Mouse (Mus musculus): ENCODE measurements around the gene Chst10. TPM values are rescaled to one million over a fixed set of nuclear protein-coding genes. Genes with fewer than 3 reads are reported as not detected.

The Chst10 gene
- total and polyA plus RNA-seq, 3 experiments: 5.1 to 9.5 (median 7.3) TPM

DNA sequence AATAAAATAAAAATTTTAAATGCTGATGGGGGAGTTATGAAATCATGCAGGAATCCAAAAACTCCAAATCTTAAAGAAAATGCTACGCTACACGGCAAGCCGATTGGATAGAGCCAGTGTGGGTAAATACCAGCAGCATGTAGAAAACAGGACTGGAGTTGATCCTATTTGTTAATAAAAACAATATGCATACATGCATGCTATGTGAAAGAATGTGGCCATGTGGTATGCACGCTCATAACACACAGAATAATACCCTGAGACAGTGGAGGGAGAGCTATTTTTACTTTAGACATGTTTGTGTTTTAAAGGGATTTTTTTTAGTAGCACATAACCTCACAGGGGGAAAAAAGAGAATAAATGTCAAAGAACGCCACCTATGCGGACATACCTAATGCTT lies 9.2 kb downstream of the Chst10 start:
- H3K4me3 ChIP-seq (replicated peaks in 1 of 3; ENCODE audit: low read depth in 2 of 3, low read length in 2 of 3, poor library complexity in 1 of 3): no peak overlapping the region
- no peaks in the 10 kb centered on the region for H3K79me2 ChIP-seq (replicated peaks; ENCODE audit: control insufficient read depth, extremely low read depth, insufficient read depth, poor library complexity, severe bottlenecking)
- H3K36me3 ChIP-seq (replicated peaks in 1 of 2; ENCODE audit: control insufficient read depth in 1 of 2, insufficient read depth in 1 of 2, low read length in 1 of 2): peaks cover 3 to 47% of the 10 kb centered on the region in 2 experiments
- H3K27ac ChIP-seq (ENCODE audit: insufficient read depth, low read depth): no peak overlapping the region
- no peaks in the 10 kb centered on the region for H3K27me3 ChIP-seq (replicated peaks)
- DNase-seq (ENCODE audit: extremely low read depth): no peak
- dilution Hi-C loops (cut with MboI; ENCODE audit: extremely low pct_ligation_motif_present, extremely low pct_unique_long_range_greater_than_20kb, low sequenced_read_pairs) (no loop called here), in situ Hi-C loops (cut with MboI; ENCODE audit: low pct_ligation_motif_present, low pct_unique_long_range_greater_than_20kb, low sequenced_read_pairs) (no loop called here)
- H3K4me2 ChIP-seq (ENCODE audit: insufficient read depth, low read depth, poor library complexity, severe bottlenecking): no peak overlapping the region
- H3K4me1 ChIP-seq (ENCODE audit: control insufficient read depth in 1 of 2, insufficient read depth in 2 of 2): peaks cover 5 to 13% of the 10 kb centered on the region in 2 experiments; a peak in 3 of 4 replicates
- TF ChIP-seq CTCF (conservative IDR thresholded peaks at IDR 0.05 in 1 of 2, IDR thresholded peaks at IDR 0.05 in 1 of 2; ENCODE audit: low read depth in 2 of 2, low read length in 2 of 2): no peak
- TF ChIP-seq SMC3 (IDR thresholded peaks at IDR 0.05; ENCODE audit: low read depth, low read length): no peak
- no peak for TF ChIP-seq PAX5 (IDR thresholded peaks at IDR 0.05; ENCODE audit: low read length)
- TF ChIP-seq POLR2A (IDR thresholded peaks at IDR 0.05; ENCODE audit: low read depth, low read length): no peak
- TF ChIP-seq USF2 (conservative IDR thresholded peaks at IDR 0.05; ENCODE audit: low read depth, low read length): no peak
- TF ChIP-seq ZC3H11A (IDR thresholded peaks at IDR 0.05; ENCODE audit: low read depth, low read length): no peak
- TF ChIP-seq ZKSCAN1 (IDR thresholded peaks at IDR 0.05; ENCODE audit: borderline replicate concordance, low read depth, low read length): no peak
- no peak for TF ChIP-seq RCOR1 (conservative IDR thresholded peaks at IDR 0.05; ENCODE audit: low read depth, low read length)
- TF ChIP-seq ZNF384 (IDR thresholded peaks at IDR 0.05; ENCODE audit: low read depth, low read length): no peak
- TF ChIP-seq NELFE (IDR thresholded peaks at IDR 0.05; ENCODE audit: low read depth, low read length): no peak
- no peak for TF ChIP-seq GABPA (IDR thresholded peaks at IDR 0.05; ENCODE audit: insufficient replicate concordance, low read depth, low read length)
- no peak for TF ChIP-seq UBTF (IDR thresholded peaks at IDR 0.05; ENCODE audit: low read depth, low read length)
- TF ChIP-seq ETS1 (conservative IDR thresholded peaks at IDR 0.05; ENCODE audit: low read depth, low read length): no peak
- H3K9me3 ChIP-seq (replicated peaks; ENCODE audit: low read length): no peaks in the 10 kb centered on the region
- no peak overlapping the region for H3K9ac ChIP-seq (ENCODE audit: insufficient read depth, low read depth)

DNA sequence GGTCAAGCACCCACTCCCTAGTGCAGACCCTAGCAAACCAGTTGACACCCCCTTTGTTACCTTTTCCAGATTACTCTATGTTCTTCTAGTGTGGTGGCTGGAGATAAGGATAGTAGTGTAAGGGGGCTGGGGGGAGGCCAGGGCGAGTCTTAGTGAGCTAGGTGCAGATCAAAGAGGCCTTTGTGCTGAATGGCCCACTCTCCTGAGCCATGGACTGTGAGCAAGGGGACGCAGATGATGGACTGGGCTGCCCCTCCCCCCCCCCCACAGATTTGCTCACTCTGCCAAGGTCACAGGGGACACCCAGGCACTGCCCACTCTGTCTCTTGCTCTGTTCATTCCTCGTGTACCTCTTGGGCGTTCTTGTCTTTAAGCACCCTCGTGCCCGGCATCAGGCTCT lies 10.9 kb downstream of the Chst10 start:
- in situ Hi-C loops (cut with MboI; ENCODE audit: low pct_ligation_motif_present, low pct_unique_long_range_greater_than_20kb, low sequenced_read_pairs) (no loop called here), dilution Hi-C loops (cut with MboI; ENCODE audit: extremely low pct_ligation_motif_present, extremely low pct_unique_long_range_greater_than_20kb, low sequenced_read_pairs) (no loop called here)
- Histone ChIP-seq H3K79me2 (replicated peaks; ENCODE audit: control insufficient read depth, extremely low read depth, insufficient read depth, poor library complexity, severe bottlenecking) (no peaks in the 10 kb centered on the region), H3K9me3 (replicated peaks; ENCODE audit: low read length) (no peaks in the 10 kb centered on the region), H3K27me3 (replicated peaks) (no peaks in the 10 kb centered on the region), H3K36me3 (replicated peaks in 1 of 2; ENCODE audit: control insufficient read depth in 1 of 2, insufficient read depth in 1 of 2, low read length in 1 of 2) (peaks cover 3 to 47% of the 10 kb centered on the region in 2 experiments), H3K4me3 (replicated peaks in 1 of 3; ENCODE audit: low read depth in 2 of 3, low read length in 2 of 3, poor library complexity in 1 of 3) (no peak overlapping the region), H3K27ac (ENCODE audit: insufficient read depth, low read depth) (no peak overlapping the region), H3K9ac (ENCODE audit: insufficient read depth, low read depth) (no peak overlapping the region), H3K4me2 (ENCODE audit: insufficient read depth, low read depth, poor library complexity, severe bottlenecking) (no peak overlapping the region), H3K4me1 (ENCODE audit: control insufficient read depth in 1 of 2, insufficient read depth in 2 of 2) (peaks cover 5 to 13% of the 10 kb centered on the region in 2 experiments; a peak in 3 of 4 replicates)
- no peak for DNase-seq (ENCODE audit: extremely low read depth)
- no peak for TF ChIP-seq E2F4 (IDR thresholded peaks at IDR 0.05; ENCODE audit: insufficient replicate concordance, low read depth, low read length)

DNA sequence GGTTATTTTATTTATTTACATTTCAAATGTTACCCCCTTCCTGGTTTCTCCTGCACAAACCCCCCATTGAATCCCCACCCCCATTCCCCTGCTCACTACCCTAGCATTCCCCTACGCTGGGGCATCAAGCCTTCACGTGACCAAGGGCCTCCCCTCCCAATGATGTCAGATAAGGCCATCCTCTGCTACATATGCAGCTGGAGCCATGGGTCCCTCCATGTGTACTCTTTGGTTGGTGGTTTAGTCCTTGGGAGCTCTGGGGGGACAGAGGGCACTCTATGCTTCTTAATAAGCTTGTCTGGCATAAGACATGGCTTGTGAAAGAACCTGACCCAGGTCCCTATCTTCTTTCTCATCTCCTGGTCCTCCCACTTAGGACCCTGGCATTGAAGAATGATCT lies 11.4 kb downstream of the Chst10 start:
- Histone ChIP-seq H3K4me1 (ENCODE audit: control insufficient read depth in 1 of 2, insufficient read depth in 2 of 2) (peaks cover 5 to 13% of the 10 kb centered on the region in 2 experiments; a peak in 3 of 4 replicates), H3K27me3 (replicated peaks) (no peaks in the 10 kb centered on the region), H3K9ac (ENCODE audit: insufficient read depth, low read depth) (no peak overlapping the region), H3K4me3 (replicated peaks in 1 of 3; ENCODE audit: low read depth in 2 of 3, low read length in 2 of 3, poor library complexity in 1 of 3) (no peak overlapping the region), H3K27ac (ENCODE audit: insufficient read depth, low read depth) (no peak overlapping the region), H3K9me3 (replicated peaks; ENCODE audit: low read length) (no peaks in the 10 kb centered on the region), H3K79me2 (replicated peaks; ENCODE audit: control insufficient read depth, extremely low read depth, insufficient read depth, poor library complexity, severe bottlenecking) (no peaks in the 10 kb centered on the region), H3K36me3 (replicated peaks in 1 of 2; ENCODE audit: control insufficient read depth in 1 of 2, insufficient read depth in 1 of 2, low read length in 1 of 2) (peaks cover 3 to 43% of the 10 kb centered on the region in 2 experiments), H3K4me2 (ENCODE audit: insufficient read depth, low read depth, poor library complexity, severe bottlenecking) (no peak overlapping the region)
- in situ Hi-C loops (cut with MboI; ENCODE audit: low pct_ligation_motif_present, low pct_unique_long_range_greater_than_20kb, low sequenced_read_pairs) (no loop called here), dilution Hi-C loops (cut with MboI; ENCODE audit: extremely low pct_ligation_motif_present, extremely low pct_unique_long_range_greater_than_20kb, low sequenced_read_pairs) (no loop called here)
- no peak for TF ChIP-seq PAX5 (IDR thresholded peaks at IDR 0.05; ENCODE audit: low read length)
- no peak for TF ChIP-seq CHD2 (IDR thresholded peaks at IDR 0.05; ENCODE audit: low read length)
- no peak for TF ChIP-seq GABPA (IDR thresholded peaks at IDR 0.05; ENCODE audit: insufficient replicate concordance, low read depth, low read length)
- no peak for TF ChIP-seq E2F4 (IDR thresholded peaks at IDR 0.05; ENCODE audit: insufficient replicate concordance, low read depth, low read length)
- no peak for TF ChIP-seq MEF2A (IDR thresholded peaks at IDR 0.05; ENCODE audit: borderline replicate concordance, low read depth, low read length)
- TF ChIP-seq UBTF (IDR thresholded peaks at IDR 0.05; ENCODE audit: low read depth, low read length): no peak
- TF ChIP-seq HCFC1 (IDR thresholded peaks at IDR 0.05; ENCODE audit: low read depth, low read length): no peak
- no peak for TF ChIP-seq CTCF (conservative IDR thresholded peaks at IDR 0.05 in 1 of 2, IDR thresholded peaks at IDR 0.05 in 1 of 2; ENCODE audit: low read depth in 2 of 2, low read length in 2 of 2)
- no peak for TF ChIP-seq MAZ (IDR thresholded peaks at IDR 0.05; ENCODE audit: low read depth, low read length)
- TF ChIP-seq TCF12 (IDR thresholded peaks at IDR 0.05; ENCODE audit: low read depth, low read length): no peak
- no peak for TF ChIP-seq SIN3A (IDR thresholded peaks at IDR 0.05; ENCODE audit: low read length)
- TF ChIP-seq MAX (IDR thresholded peaks at IDR 0.05; ENCODE audit: low read length): no peak
- TF ChIP-seq USF2 (conservative IDR thresholded peaks at IDR 0.05; ENCODE audit: low read depth, low read length): no peak
- no peak for TF ChIP-seq IRF4 (IDR thresholded peaks at IDR 0.05; ENCODE audit: low read depth, low read length)
- TF ChIP-seq NRF1 (IDR thresholded peaks at IDR 0.05; ENCODE audit: low read depth, low read length): no peak
- TF ChIP-seq JUN (IDR thresholded peaks at IDR 0.05; ENCODE audit: insufficient read depth, low read depth, low read length): no peak
- no peak for TF ChIP-seq POLR2A (IDR thresholded peaks at IDR 0.05; ENCODE audit: low read depth, low read length)
- TF ChIP-seq USF1 (IDR thresholded peaks at IDR 0.05; ENCODE audit: low read depth, low read length): no peak
- TF ChIP-seq TBP (conservative IDR thresholded peaks at IDR 0.05; ENCODE audit: low read depth, low read length): no peak
- DNase-seq (ENCODE audit: extremely low read depth): no peak

Measured in CH12.LX (cell line).